Mouse (Mus musculus): ENCODE measurements around the gene Grhpr.

GRCm38 (mm10) chr4:45013031-45013431 is 31.8 kb downstream of the Grhpr start:
- TF ChIP-seq CTCF (IDR thresholded peaks at IDR 0.05; ENCODE audit: low read depth) (no peak), EP300 (IDR thresholded peaks at IDR 0.05; ENCODE audit: low read depth) (no peak)
